Mouse (Mus musculus): ENCODE data around the gene Ntm. TPM values are rescaled to one million over a fixed set of nuclear protein-coding genes. Genes with fewer than 3 reads are reported as not detected.
A peak's percentile ranks its signal among the peaks of the same experiment; 100 is the strongest.

Ntm gene
- polyA plus RNA-seq, 1 experiment from 2014 or later: 48.5 TPM

DNA sequence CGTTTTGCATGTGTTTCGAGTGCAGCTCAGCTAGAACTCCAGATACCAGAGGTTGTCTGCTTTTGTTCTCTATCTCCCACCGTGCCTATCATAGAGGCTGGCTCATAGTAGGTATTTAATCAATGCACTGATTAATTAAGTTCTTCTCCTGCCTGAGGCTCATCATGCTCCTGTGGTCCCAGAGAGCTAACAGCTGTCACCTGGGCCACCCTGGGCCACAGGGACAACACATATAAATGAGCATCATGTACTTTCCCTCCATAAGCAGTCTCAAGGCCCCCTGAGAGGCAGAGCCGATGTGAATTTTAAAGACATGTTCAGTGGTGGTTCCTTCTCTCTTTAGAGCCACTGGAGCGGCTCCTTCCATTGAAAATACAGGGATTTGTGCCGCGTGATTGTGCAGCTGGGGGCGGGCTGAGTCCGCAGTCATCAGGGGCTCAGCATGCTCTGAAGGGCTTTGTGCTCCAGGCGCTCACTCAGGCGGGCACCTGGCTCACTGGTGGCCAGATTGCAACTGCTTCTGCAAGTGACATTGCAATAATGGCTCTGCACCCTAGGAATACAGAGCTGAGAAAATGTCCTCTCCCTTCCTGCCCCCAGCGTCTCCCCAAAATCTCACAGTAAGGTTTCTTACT is 160.8 kb downstream of the Ntm start:
- H3K9ac ChIP-seq (ENCODE audit: low read depth, low read length): no peak overlapping the region
- peak; percentile 20; the same call in 1 of the 2 replicates for ATAC-seq (ENCODE audit: low FRiP score, low TSS enrichment)
- H3K27me3 ChIP-seq (ENCODE audit: control insufficient read depth, insufficient read depth, low read length): no peaks in the 10 kb centered on the region

DNA sequence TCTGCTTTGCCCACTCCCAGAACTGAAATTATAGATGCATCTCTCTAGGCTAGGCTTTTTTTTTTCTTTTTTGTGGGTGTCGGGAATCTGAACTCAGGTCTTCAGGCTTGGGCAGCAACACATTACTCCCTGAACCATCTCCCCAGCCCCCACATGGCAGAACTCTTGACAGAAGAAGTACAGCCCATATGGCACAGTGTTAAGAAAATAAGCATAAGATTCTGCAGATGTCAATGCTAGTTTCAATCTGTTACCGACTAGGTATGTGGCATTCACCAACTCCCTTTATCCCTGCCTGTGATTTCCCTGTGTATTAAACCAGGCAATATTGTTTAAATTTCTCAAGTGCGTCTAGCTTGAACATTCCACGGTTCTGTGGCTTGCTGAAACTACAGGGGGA is 166.7 kb downstream of the Ntm start:
- WGBS: 73% methylated on average over 4 of the region's 4 CpGs
- H3K27ac ChIP-seq (ENCODE audit: low read depth, low read length): no peak overlapping the region
- no peaks in the 10 kb centered on the region for H3K9me3 ChIP-seq (ENCODE audit: control insufficient read depth, low read length)
- no peaks in the 10 kb centered on the region for H3K27me3 ChIP-seq (ENCODE audit: control insufficient read depth, insufficient read depth, low read length)
- no peak overlapping the region for H3K4me3 ChIP-seq (ENCODE audit: low read length)
- H3K4me2 ChIP-seq (replicated peaks; ENCODE audit: low read depth, low read length): no peak overlapping the region
- ATAC-seq (ENCODE audit: low FRiP score, low TSS enrichment): no peak
- no peaks in the 10 kb centered on the region for H3K4me1 ChIP-seq (ENCODE audit: control insufficient read depth, insufficient read depth, low read length)
- no peaks in the 10 kb centered on the region for H3K36me3 ChIP-seq (ENCODE audit: control insufficient read depth, insufficient read depth, low read length)
- no peak overlapping the region for H3K9ac ChIP-seq (ENCODE audit: low read depth, low read length)

More for the DNA sequence above, 160.8 kb downstream of the Ntm start:
- WGBS: 44% methylated on average over 12 of the region's 12 CpGs
- Histone ChIP-seq H3K4me1 (ENCODE audit: control insufficient read depth, insufficient read depth, low read length) (no peaks in the 10 kb centered on the region; the same call in 1 of the 2 replicates), H3K9me3 (ENCODE audit: control insufficient read depth, low read length) (no peaks in the 10 kb centered on the region), H3K27ac (ENCODE audit: low read depth, low read length) (no peak overlapping the region), H3K4me2 (replicated peaks; ENCODE audit: low read depth, low read length) (no peak overlapping the region), H3K36me3 (ENCODE audit: control insufficient read depth, insufficient read depth, low read length) (no peaks in the 10 kb centered on the region), H3K4me3 (ENCODE audit: low read length) (no peak overlapping the region)

DNA sequence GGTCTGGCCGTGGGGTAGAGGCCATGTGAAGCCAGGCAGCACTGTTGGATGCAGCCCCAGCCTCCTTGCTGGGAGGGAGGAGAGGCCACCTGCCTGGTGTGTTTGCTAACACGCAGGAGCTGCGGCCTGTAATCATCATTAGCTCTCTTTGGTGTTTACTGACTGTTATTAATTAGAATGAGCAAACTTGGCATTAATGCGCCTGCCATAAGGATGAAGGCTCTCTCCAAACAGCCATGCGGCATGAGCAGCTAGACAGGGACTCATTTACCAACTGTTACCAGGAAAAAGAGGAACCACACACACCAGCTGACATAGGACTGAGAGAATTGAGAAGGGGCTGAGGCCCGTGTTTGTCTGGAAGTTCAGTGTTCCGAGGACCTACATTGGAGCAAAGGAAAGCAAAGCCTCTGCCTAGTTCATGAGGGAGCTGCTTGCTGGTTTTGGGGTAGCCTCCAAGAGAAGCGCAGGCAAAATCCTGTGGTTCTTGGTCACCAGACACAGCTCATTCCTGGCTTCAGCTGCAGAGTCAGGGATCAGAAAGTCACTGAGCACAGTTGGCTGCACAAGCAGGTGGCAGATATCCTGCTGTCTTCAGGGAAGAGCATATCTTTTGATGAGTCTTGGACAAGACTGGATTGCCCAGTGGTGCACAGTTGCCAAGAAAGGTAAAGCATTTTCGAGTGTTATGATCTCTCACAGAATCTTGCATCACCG is 171.6 kb downstream of the Ntm start:
- no peak for ATAC-seq (ENCODE audit: low FRiP score, low TSS enrichment)
- Histone ChIP-seq H3K9ac (ENCODE audit: low read depth, low read length) (no peak overlapping the region), H3K4me2 (replicated peaks; ENCODE audit: low read depth, low read length) (no peak overlapping the region), H3K27me3 (ENCODE audit: control insufficient read depth, insufficient read depth, low read length) (no peaks in the 10 kb centered on the region), H3K27ac (ENCODE audit: low read depth, low read length) (no peak overlapping the region), H3K4me3 (ENCODE audit: low read length) (no peak overlapping the region), H3K9me3 (ENCODE audit: control insufficient read depth, low read length) (no peaks in the 10 kb centered on the region), H3K36me3 (ENCODE audit: control insufficient read depth, insufficient read depth, low read length) (no peaks in the 10 kb centered on the region), H3K4me1 (ENCODE audit: control insufficient read depth, insufficient read depth, low read length) (no peaks in the 10 kb centered on the region)
- WGBS: 77% methylated on average over 10 of the region's 10 CpGs

DNA sequence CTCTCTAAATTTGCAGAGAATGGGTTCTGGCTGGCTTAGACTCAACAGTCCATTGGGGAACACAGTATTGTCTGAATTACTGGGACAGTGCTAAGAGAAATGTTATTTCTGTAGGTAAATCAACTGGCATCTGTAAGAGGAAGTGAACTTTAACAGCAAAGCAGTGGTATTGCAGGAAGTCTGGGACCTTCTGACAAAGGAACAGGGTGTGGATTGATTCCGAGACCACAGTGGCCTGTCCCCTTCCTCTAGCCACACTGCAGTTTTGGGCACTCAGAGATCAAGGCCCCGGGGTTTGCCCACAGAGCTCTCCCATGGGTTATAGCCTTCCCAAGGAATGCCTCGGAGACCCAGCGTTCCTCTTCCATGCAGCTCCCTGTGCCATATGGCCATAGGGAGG is 172.9 kb downstream of the Ntm start:
- H3K9ac ChIP-seq (ENCODE audit: low read depth, low read length): no peak overlapping the region
- H3K9me3 ChIP-seq (ENCODE audit: control insufficient read depth, low read length): no peaks in the 10 kb centered on the region
- H3K27ac ChIP-seq (ENCODE audit: low read depth, low read length): no peak overlapping the region
- no peak overlapping the region for H3K4me2 ChIP-seq (replicated peaks; ENCODE audit: low read depth, low read length)
- H3K4me3 ChIP-seq (ENCODE audit: low read length): no peak overlapping the region
- H3K4me1 ChIP-seq (ENCODE audit: control insufficient read depth, insufficient read depth, low read length): no peaks in the 10 kb centered on the region
- 80% methylated on average over 4 of the region's 4 CpGs for WGBS
- no peaks in the 10 kb centered on the region for H3K27me3 ChIP-seq (ENCODE audit: control insufficient read depth, insufficient read depth, low read length)
- ATAC-seq (ENCODE audit: low FRiP score, low TSS enrichment): no peak
- no peaks in the 10 kb centered on the region for H3K36me3 ChIP-seq (ENCODE audit: control insufficient read depth, insufficient read depth, low read length)

DNA sequence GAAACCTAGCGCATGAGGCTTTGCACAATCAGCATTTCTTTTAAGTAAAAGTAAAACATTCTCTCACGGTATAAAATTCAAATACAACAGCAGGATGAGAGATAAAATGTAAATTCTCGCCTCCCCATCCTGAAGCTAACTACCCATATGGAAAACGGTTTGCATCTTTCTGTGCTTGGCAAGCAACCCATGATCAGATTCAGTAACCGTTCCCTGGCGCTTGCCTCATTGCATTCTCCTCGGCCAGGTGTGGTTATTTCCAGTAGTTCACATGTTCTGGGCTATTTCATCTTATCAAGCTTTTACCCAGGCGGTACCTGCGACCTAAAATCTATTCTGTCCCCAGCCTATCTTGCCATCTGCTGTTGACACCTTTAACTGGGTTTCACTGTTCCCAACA is 174.1 kb downstream of the Ntm start:
- Histone ChIP-seq H3K4me3 (ENCODE audit: low read length) (no peak overlapping the region), H3K4me1 (ENCODE audit: control insufficient read depth, insufficient read depth, low read length) (no peaks in the 10 kb centered on the region), H3K4me2 (replicated peaks; ENCODE audit: low read depth, low read length) (no peak overlapping the region), H3K27me3 (ENCODE audit: control insufficient read depth, insufficient read depth, low read length) (no peaks in the 10 kb centered on the region), H3K9me3 (ENCODE audit: control insufficient read depth, low read length) (no peaks in the 10 kb centered on the region), H3K9ac (ENCODE audit: low read depth, low read length) (no peak overlapping the region), H3K36me3 (ENCODE audit: control insufficient read depth, insufficient read depth, low read length) (no peaks in the 10 kb centered on the region), H3K27ac (ENCODE audit: low read depth, low read length) (no peak overlapping the region)
- ATAC-seq (ENCODE audit: low FRiP score, low TSS enrichment): no peak
- WGBS: 88% methylated on average over 9 of the region's 9 CpGs

DNA sequence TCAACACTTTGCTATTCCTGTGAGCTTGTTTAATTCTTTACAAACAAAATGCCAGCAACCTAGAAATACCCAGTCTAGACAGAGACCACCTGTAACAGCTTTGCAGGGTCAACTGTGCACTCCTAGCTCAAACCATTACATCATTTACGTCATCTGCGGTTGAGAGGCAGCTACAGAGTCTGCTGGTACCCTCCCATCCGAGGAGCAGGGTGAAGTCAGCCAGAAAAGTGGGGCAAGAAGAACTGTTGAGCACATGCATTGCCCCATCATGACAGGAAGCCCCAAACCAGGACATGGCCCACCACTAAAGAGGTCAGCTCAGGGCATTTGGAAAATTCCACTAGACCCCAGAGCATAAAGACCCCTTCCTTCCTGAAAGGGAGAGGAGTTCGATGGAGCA is 175.5 kb downstream of the Ntm start:
- peak; percentile 28; the same call in 1 of the 2 replicates for ATAC-seq (ENCODE audit: low FRiP score, low TSS enrichment)
- 70% methylated on average over 4 of the region's 4 CpGs for WGBS
- H3K27ac ChIP-seq (ENCODE audit: low read depth, low read length): no peak overlapping the region
- H3K9me3 ChIP-seq (ENCODE audit: control insufficient read depth, low read length): no peaks in the 10 kb centered on the region
- no peak overlapping the region for H3K9ac ChIP-seq (ENCODE audit: low read depth, low read length)
- no peak overlapping the region for H3K4me3 ChIP-seq (ENCODE audit: low read length)
- no peaks in the 10 kb centered on the region for H3K27me3 ChIP-seq (ENCODE audit: control insufficient read depth, insufficient read depth, low read length)
- H3K36me3 ChIP-seq (ENCODE audit: control insufficient read depth, insufficient read depth, low read length): no peaks in the 10 kb centered on the region
- no peak overlapping the region for H3K4me2 ChIP-seq (replicated peaks; ENCODE audit: low read depth, low read length)
- no peaks in the 10 kb centered on the region for H3K4me1 ChIP-seq (ENCODE audit: control insufficient read depth, insufficient read depth, low read length)

DNA sequence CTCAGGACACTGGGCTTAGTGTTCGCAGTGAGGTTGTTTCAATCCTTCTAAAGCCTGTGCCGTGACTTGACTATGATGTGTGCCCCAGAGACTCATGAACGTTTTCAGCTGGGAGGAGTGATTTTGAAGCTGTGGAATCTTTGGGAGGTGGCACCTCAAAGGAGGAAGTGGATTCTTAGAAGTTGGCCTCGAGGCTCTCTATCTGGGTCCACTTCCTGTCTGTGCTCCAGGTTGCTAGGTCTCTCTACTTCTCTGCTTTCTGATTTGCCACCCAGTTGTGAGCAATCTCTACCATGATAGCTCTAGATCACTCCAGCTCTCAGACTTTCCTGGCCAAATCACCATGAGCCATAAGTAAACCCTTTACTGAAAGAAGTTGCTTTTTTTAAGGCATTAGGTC is 180.2 kb downstream of the Ntm start:
- H3K9ac ChIP-seq (ENCODE audit: low read depth, low read length): no peak overlapping the region
- no peak overlapping the region for H3K4me3 ChIP-seq (ENCODE audit: low read length)
- no peaks in the 10 kb centered on the region for H3K4me1 ChIP-seq (ENCODE audit: control insufficient read depth, insufficient read depth, low read length)
- no peaks in the 10 kb centered on the region for H3K27me3 ChIP-seq (ENCODE audit: control insufficient read depth, insufficient read depth, low read length)
- no peaks in the 10 kb centered on the region for H3K9me3 ChIP-seq (ENCODE audit: control insufficient read depth, low read length)
- H3K4me2 ChIP-seq (replicated peaks; ENCODE audit: low read depth, low read length): no peak overlapping the region
- WGBS: 75% methylated on average over 4 of the region's 4 CpGs
- no peaks in the 10 kb centered on the region for H3K36me3 ChIP-seq (ENCODE audit: control insufficient read depth, insufficient read depth, low read length)
- no peak overlapping the region for H3K27ac ChIP-seq (ENCODE audit: low read depth, low read length)
- ATAC-seq (ENCODE audit: low FRiP score, low TSS enrichment): no peak

DNA sequence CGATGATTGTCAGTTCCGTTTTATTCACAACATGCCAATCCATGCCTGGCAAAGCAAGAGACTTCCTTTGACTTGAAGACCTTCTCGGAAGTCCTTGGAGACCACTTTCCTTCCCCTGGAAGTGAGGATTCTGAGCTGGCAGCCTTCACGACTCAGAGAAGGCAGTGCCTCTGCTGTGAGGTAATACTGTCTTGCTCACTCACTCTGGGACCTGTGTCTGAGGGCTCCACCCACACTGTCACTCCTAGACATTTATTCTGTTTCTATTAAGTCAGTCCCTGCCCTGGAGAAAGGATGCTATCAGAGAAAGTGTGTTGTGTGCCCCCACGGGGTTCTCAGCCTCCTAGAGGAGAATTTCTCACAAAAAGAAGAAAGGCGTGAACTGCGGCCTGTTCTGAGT is 183.2 kb downstream of the Ntm start:
- WGBS: 74% methylated on average over 7 of the region's 7 CpGs
- ATAC-seq (ENCODE audit: low FRiP score, low TSS enrichment): no peak
- no peak overlapping the region for H3K4me3 ChIP-seq (ENCODE audit: low read length)
- H3K4me1 ChIP-seq (ENCODE audit: control insufficient read depth, insufficient read depth, low read length): no peaks in the 10 kb centered on the region
- H3K27ac ChIP-seq (ENCODE audit: low read depth, low read length): no peak overlapping the region
- no peak overlapping the region for H3K4me2 ChIP-seq (replicated peaks; ENCODE audit: low read depth, low read length)
- no peaks in the 10 kb centered on the region for H3K27me3 ChIP-seq (ENCODE audit: control insufficient read depth, insufficient read depth, low read length)
- no peaks in the 10 kb centered on the region for H3K9me3 ChIP-seq (ENCODE audit: control insufficient read depth, low read length)
- no peaks in the 10 kb centered on the region for H3K36me3 ChIP-seq (ENCODE audit: control insufficient read depth, insufficient read depth, low read length)
- no peak overlapping the region for H3K9ac ChIP-seq (ENCODE audit: low read depth, low read length)

DNA sequence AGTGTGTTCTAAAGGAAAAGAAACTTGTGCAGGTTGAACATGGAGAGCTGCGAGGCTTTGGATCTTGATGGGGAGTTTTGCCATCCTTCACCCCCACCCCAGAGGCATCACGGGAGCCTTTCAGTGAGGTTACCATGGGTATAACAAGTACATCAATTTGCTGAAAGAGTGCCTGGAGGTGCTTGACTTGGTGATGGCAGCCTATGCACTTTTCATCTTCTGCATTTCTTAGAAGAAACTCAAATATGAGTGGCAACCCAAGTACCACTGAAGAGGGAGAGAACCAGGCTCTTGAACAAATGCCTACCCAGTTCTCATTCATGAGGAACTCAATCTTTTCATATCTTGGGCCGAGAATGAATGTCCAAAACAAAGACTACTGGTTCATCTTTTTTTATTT is 186.0 kb downstream of the Ntm start:
- H3K36me3 ChIP-seq (ENCODE audit: control insufficient read depth, insufficient read depth, low read length): no peaks in the 10 kb centered on the region
- no peak overlapping the region for H3K9ac ChIP-seq (ENCODE audit: low read depth, low read length)
- ATAC-seq (ENCODE audit: low FRiP score, low TSS enrichment): no peak
- H3K27ac ChIP-seq (ENCODE audit: low read depth, low read length): no peak overlapping the region
- H3K4me3 ChIP-seq (ENCODE audit: low read length): no peak overlapping the region
- no peak overlapping the region for H3K4me2 ChIP-seq (replicated peaks; ENCODE audit: low read depth, low read length)
- no peaks in the 10 kb centered on the region for H3K27me3 ChIP-seq (ENCODE audit: control insufficient read depth, insufficient read depth, low read length)
- no peaks in the 10 kb centered on the region for H3K4me1 ChIP-seq (ENCODE audit: control insufficient read depth, insufficient read depth, low read length)
- H3K9me3 ChIP-seq (ENCODE audit: control insufficient read depth, low read length): no peaks in the 10 kb centered on the region
- WGBS: 92% methylated on average over 3 of the region's 3 CpGs

Measured in kidney, embryonic 14.5 days (tissue).